10 mouse cellular contexts compared by ENCODE assay signal in the genomic region with DNA sequence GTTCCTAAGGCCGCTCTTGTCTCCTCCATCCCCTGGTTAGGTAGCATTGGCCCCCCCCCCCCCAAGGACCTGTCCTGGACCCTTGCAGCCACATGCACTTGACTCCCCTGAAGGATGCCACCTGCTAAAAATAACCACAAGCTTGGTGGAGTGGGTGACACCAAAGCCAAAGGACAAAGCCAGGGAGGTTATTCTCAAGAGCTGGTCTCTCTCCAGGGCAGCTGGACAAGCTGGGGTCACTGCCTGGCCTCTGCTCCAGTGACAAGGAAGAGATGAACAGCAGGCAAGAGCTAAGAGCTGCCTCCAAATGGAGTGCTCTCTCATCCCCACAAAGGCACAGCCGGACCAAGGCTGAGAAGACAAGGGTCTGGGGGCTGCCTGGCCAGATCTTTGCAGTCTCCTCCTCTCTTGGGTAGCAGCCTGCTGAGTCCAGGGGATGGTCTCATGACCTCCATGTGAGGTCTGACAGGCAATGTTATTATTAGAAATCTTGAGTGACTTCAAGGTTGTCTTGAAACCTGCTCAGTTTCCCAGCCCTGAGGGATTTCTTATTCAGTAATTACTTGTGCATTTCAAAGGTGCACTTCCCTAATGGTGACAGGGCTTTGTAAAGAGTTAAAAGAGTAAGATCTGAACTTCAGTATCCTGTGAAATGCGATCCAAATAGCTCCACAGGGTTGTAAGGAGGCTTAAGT. TPM values are rescaled to one million over a fixed set of nuclear protein-coding genes. Genes with fewer than 3 reads are reported as not detected.
A peak's percentile ranks its signal among the peaks of the same experiment; 100 is the strongest.
DNase-seq lines count a peak whose midpoint lies in the region; ATAC-seq and TF ChIP-seq lines count a peak whose summit lies in the region.
"Had no signal": no experiment of that assay in that cellular context is flagged by ENCODE, and none has a peak within 500 bp of the region (broad histone marks: within the 10 kb centered on the region; RNA-seq: fewer than 3 reads in every experiment).

No protein-coding gene starts in this region.

- DNase-seq in kidney, postnatal 10 days: no peak
- no peak for DNase-seq in heart, embryonic 10.5 days (ENCODE audit: low spot score)
- no peak for DNase-seq in thymus, postnatal 14 days
- DNase-seq in thymus, postnatal 4 days: no peak
- DNase-seq: adrenal gland, adult 2 months; cerebellum, postnatal 36 days; kidney, postnatal 14 days had no signal

- H3K27ac ChIP-seq in kidney, embryonic 16.5 days (ENCODE audit: low read length): 0 out of 2 replicates have a peak overlapping the region, but pooled peaks have one; percentile 34
- H3K27ac ChIP-seq in embryonic facial prominence, embryonic 13.5 days: peak overlapping the region; percentile 80
- H3K27ac ChIP-seq in heart, embryonic 10.5 days: peak overlapping the region; percentile 87

- H3K4me2 ChIP-seq in kidney, embryonic 16.5 days (replicated peaks; ENCODE audit: low read depth, low read length): no peak overlapping the region
- H3K4me2 ChIP-seq in embryonic facial prominence, embryonic 13.5 days: no peak overlapping the region
- peak overlapping the region; percentile 26 for H3K4me2 ChIP-seq in myocyte (ENCODE audit: low read depth)

- peaks cover 67% of the 10 kb centered on the region for H3K79me2 ChIP-seq in myocyte (ENCODE audit: control insufficient read depth, insufficient read depth)

- H3K9me3 ChIP-seq in kidney, embryonic 16.5 days (ENCODE audit: low read length): no peaks in the 10 kb centered on the region
- no peaks in the 10 kb centered on the region for H3K9me3 ChIP-seq in embryonic facial prominence, embryonic 13.5 days
- H3K9me3 ChIP-seq in heart, embryonic 10.5 days: no peaks in the 10 kb centered on the region

- peaks cover 37% of the 10 kb centered on the region for H3K4me1 ChIP-seq in kidney, embryonic 16.5 days (ENCODE audit: insufficient read depth, low read length)
- peaks cover 32% of the 10 kb centered on the region for H3K4me1 ChIP-seq in embryonic facial prominence, embryonic 13.5 days
- H3K4me1 ChIP-seq in heart, embryonic 10.5 days: peaks cover 56% of the 10 kb centered on the region

- no peak overlapping the region for H3K4me3 ChIP-seq in kidney, embryonic 16.5 days (ENCODE audit: low read length)
- no peak overlapping the region for H3K4me3 ChIP-seq in embryonic facial prominence, embryonic 13.5 days
- peak overlapping the region; percentile 34; the same call in 1 of the 2 replicates for H3K4me3 ChIP-seq in heart, embryonic 10.5 days
- no peak overlapping the region for H3K4me3 ChIP-seq in myocyte

- ATAC-seq in kidney, embryonic 16.5 days (ENCODE audit: low FRiP score, low TSS enrichment): no peak
- no peak for ATAC-seq in embryonic facial prominence, embryonic 13.5 days (ENCODE audit: insufficient number of reproducible peaks, insufficient read depth, low FRiP score, low TSS enrichment, low read depth)

- no peak overlapping the region; the same call in 1 of the 2 replicates for H3K9ac ChIP-seq in kidney, embryonic 16.5 days (replicated peaks; ENCODE audit: low read length)
- H3K9ac ChIP-seq in embryonic facial prominence, embryonic 13.5 days: no peak overlapping the region

- 36% methylated on average over 3 of the region's 3 CpGs for WGBS in kidney, embryonic 16.5 days
- 39% methylated on average over 3 of the region's 3 CpGs for WGBS in embryonic facial prominence, embryonic 13.5 days
- WGBS in heart, embryonic 10.5 days: 35% methylated on average over 3 of the region's 3 CpGs

- H3ac ChIP-seq in myocyte (ENCODE audit: control insufficient read depth, insufficient read length): no peak overlapping the region

- H3K27me3 ChIP-seq in kidney, embryonic 16.5 days (ENCODE audit: insufficient read depth, low read length): no peaks in the 10 kb centered on the region
- no peaks in the 10 kb centered on the region for H3K27me3 ChIP-seq in embryonic facial prominence, embryonic 13.5 days
- H3K27me3 ChIP-seq in heart, embryonic 10.5 days (ENCODE audit: insufficient read depth, poor library complexity, severe bottlenecking): no peaks in the 10 kb centered on the region
- H3K27me3 ChIP-seq in myocyte (ENCODE audit: control insufficient read depth, insufficient read depth, insufficient read length): no peaks in the 10 kb centered on the region

- H3K36me3 ChIP-seq in kidney, embryonic 16.5 days (ENCODE audit: insufficient read depth, low read length): no peaks in the 10 kb centered on the region
- H3K36me3 ChIP-seq in embryonic facial prominence, embryonic 13.5 days: no peaks in the 10 kb centered on the region
- H3K36me3 ChIP-seq in heart, embryonic 10.5 days: no peaks in the 10 kb centered on the region
- H3K36me3 ChIP-seq in myocyte (ENCODE audit: control insufficient read depth, insufficient read depth): no peaks in the 10 kb centered on the region

- TF ChIP-seq POLR2A in myocyte (IDR thresholded peaks at IDR 0.05; ENCODE audit: insufficient read length, low read depth): no peak

TF ChIP-seq in myocyte, 11 proteins besides CTCF, POLR2A, EP300 and RAD21:
- TF ChIP-seq MYOD1 (IDR thresholded peaks at IDR 0.05; ENCODE audit: control insufficient read depth in 1 of 3, insufficient read length in 2 of 3, low read depth in 2 of 3) (no peak), MYOG (IDR thresholded peaks at IDR 0.05; ENCODE audit: control insufficient read depth in 1 of 3, insufficient read depth in 1 of 3, insufficient read length in 2 of 3, low read depth in 2 of 3) (peak in 2 of 3 experiments; percentile 8 to 21)

RNA-seq across cellular contexts. Expression of gene Akap1, which starts 6.9 kb away (rescaled TPM):
- 23.7 and 24.3 TPM in 2 replicates for polyA plus RNA-seq in kidney, embryonic 16.5 days (2015; fragmentation: Nextera tagmentation; extraction: Ambion mirVana)
- 16.0 and 18.7 TPM in 2 replicates for polyA plus RNA-seq in embryonic facial prominence, embryonic 13.5 days (2015; fragmentation: Nextera tagmentation; extraction: Ambion mirVana)
- polyA plus RNA-seq in heart, embryonic 10.5 days (2016; fragmentation: Nextera tagmentation; extraction: Ambion mirVana): 26.6 and 39.9 TPM in 2 replicates
- 25.4 TPM for polyA plus RNA-seq in myocyte (2012; fragmentation: generic; extraction: Trizol)

Comparison
In these comparisons a context has a peak if more than half of its experiments do, and no peak if none do; other contexts are left out.
1. H3K27ac ChIP-seq: peak in every context shown above with its lines; median percentile 87 in heart, embryonic 10.5 days; 80 in embryonic facial prominence, embryonic 13.5 days; 34 in kidney, embryonic 16.5 days.